Mouse (Mus musculus) neural tube, embryonic 11.5 days (tissue): ENCODE results near the gene Zpbp2. TPM values are rescaled to one million over a fixed set of nuclear protein-coding genes. Genes with fewer than 3 reads are reported as not detected.

Source experiments
- ATAC-seq: fragments of 200-750 bp; cut with Nextera tagmentation; 2 replicates; pipeline ENCODE4 v1.8.0; 2017; ENCODE audit warnings: moderate number of reproducible peaks, mild to moderate bottlenecking, moderate TSS enrichment, moderate library complexity; ENCODE audit not compliant: insufficient read depth, low FRiP score, low TSS enrichment
- DNase-seq: peaks from one replicate; pipeline ENCODE4 v3.0.0-alpha.2; 2015; ENCODE audit warnings: low spot score
- H3K27ac ChIP-seq: fragments of 300-500 bp; sonication (generic); 2 replicates; pipeline ENCODE4 v1.5.1; 2014; ENCODE audit warnings: low read depth, mild to moderate bottlenecking, low read length
- H3K27me3 ChIP-seq: fragments of 300-500 bp; sonication (generic); 2 replicates; pipeline ENCODE4 v1.6.1; 2014; ENCODE audit warnings: mild to moderate bottlenecking, low read length, mixed read lengths; ENCODE audit not compliant: control insufficient read depth, insufficient read depth
- H3K36me3 ChIP-seq: fragments of 300-500 bp; sonication (generic); 2 replicates; pipeline ENCODE4 v1.6.1; 2014; ENCODE audit warnings: mild to moderate bottlenecking, low read length, moderate library complexity, mixed read lengths; ENCODE audit not compliant: control insufficient read depth, insufficient read depth
- H3K4me1 ChIP-seq: fragments of 300-500 bp; sonication (generic); 2 replicates; pipeline ENCODE4 v1.6.1; 2014; ENCODE audit warnings: low read length, mixed read lengths; ENCODE audit not compliant: control insufficient read depth, insufficient read depth
- H3K4me2 ChIP-seq: fragments of 300-500 bp; sonication (generic); 2 replicates; pipeline ENCODE4 v1.6.1; 2014; ENCODE audit warnings: low read depth, mild to moderate bottlenecking, moderate library complexity
- H3K4me3 ChIP-seq: fragments of 300-500 bp; sonication (generic); 2 replicates; pipeline ENCODE4 v1.5.1; 2014; ENCODE audit warnings: low read depth, low read length
- H3K9ac ChIP-seq: fragments of 300-500 bp; sonication (generic); 2 replicates; pipeline ENCODE4 v1.6.1; 2014; ENCODE audit warnings: mild to moderate bottlenecking, low read length
- H3K9me3 ChIP-seq: fragments of 300-500 bp; sonication (generic); 2 replicates; pipeline ENCODE4 v1.6.1; 2016; ENCODE audit warnings: low read length; ENCODE audit not compliant: control insufficient read depth
- WGBS: fragments of 180-500 bp; shearing (Covaris S2); extraction: QIAGEN DNeasy Blood & Tissue Kit; methylation state at CpG from one replicate; pipeline ENCODE4 v1.1.7; 2014; 5-methylcytosine and 5-hydroxymethylcytosine counted together
- polyA plus RNA-seq: library from polyadenylated mRNA; unstranded; fragments of >200 nt; fragmentation: Nextera tagmentation; extraction: Ambion mirVana; gene quantifications from 2 replicates; pipeline ENCODE4 v1.2.1, GENCODE M21; 2014

Zpbp2 gene
- polyA plus RNA-seq, 1 experiment from 2014 or later: 0.16 TPM

DNA sequence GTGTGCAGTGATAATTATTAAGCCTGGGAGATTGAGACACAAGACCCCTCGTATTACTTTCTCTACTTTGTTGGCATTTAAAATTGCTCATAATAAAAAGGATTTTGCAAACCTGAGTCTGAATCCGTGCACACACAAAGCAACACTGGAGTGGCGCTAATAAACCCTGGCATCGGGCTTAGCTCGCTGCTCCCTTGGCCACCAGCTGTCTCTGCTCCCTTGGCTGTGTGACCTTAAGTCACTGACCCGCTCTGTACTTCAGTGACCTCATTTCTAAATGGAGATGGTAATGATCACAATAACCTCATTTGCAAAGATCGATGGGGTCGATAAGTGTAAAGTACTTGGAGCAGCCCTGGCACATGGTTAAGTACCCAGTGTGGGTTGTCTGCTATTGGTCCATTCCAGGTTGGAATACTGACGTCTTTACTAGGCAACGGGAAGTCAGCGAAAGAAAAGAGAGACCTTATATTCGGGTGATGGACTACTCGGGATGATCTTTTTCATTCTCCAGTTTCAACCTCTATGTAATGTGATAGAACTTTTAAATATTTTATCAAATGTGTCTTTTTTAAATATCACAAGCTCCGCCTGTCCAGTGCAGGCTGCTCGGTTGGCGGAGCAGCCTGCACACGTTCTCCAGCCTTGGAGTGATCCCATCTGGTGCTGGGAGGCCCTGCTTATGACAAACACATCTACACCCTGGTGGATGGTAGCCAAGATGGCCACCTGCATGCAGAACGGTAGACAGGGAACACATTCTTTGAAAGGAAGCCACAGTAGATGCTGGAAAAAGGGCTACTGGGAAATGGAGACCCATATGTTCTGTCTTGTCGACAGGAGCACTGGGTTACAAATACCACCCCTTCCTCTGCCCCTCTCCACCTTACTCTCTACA is 39.9 kb downstream of the Zpbp2 start:
- ATAC-seq (no peak), DNase-seq (no peak)
- Histone ChIP-seq H3K9me3 (no peaks in the 10 kb centered on the region), H3K4me2 (no peak overlapping the region), H3K4me1 (peaks cover 17% of the 10 kb centered on the region), H3K36me3 (no peaks in the 10 kb centered on the region), H3K4me3 (no peak overlapping the region), H3K27ac (no peak overlapping the region), H3K27me3 (no peaks in the 10 kb centered on the region), H3K9ac (no peak overlapping the region)
- WGBS: 77% methylated on average over 19 of the region's 19 CpGs

DNA sequence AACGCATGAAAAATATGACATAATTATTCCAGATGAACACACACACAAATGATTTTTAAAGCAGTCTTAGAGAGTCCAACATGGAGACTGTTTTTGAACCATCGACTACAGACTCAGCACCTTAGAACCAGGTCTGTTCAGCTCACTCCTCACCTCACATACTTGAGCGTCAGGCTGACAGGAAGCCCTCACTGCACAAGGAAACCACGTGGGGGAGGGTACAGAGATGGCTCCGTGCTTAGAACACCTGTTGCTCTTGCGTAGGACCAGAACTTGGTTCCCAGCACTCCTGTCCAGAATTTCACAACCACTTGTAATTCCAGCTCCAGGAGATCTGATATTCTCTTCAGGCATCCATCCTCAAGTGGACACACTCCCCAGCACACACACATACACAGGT is 44.1 kb downstream of the Zpbp2 start:
- no peaks in the 10 kb centered on the region for H3K4me1 ChIP-seq
- no peak for DNase-seq
- no peak overlapping the region for H3K9ac ChIP-seq
- H3K27ac ChIP-seq: no peak overlapping the region
- H3K36me3 ChIP-seq: no peaks in the 10 kb centered on the region
- peaks cover 7% of the 10 kb centered on the region; the same call in 1 of the 2 replicates for H3K27me3 ChIP-seq
- no peak for ATAC-seq
- H3K4me3 ChIP-seq: no peak overlapping the region
- 74% methylated on average over 6 of the region's 6 CpGs for WGBS
- no peak overlapping the region for H3K4me2 ChIP-seq
- no peaks in the 10 kb centered on the region for H3K9me3 ChIP-seq

DNA sequence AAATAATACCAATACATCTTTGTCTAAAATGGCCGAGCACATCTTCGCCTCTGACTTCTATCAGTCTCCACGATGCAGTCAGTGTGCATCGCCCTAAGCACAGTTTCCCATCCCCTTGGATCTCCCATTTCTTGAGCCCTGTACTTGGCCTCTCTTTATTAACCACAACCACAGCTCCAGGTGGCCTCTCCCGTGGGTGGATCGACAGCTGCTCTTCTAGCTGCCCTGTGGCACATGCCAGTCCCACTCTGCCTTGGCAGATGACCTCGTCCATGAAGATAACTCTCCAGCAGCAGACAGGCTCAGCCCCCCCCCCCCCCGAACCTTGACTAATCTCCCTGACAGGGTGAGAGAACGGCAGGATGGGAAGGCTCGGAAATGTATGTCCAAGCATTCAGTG is 44.6 kb downstream of the Zpbp2 start:
- Histone ChIP-seq H3K9me3 (no peaks in the 10 kb centered on the region), H3K9ac (no peak overlapping the region), H3K27me3 (peaks cover 7% of the 10 kb centered on the region; the same call in 1 of the 2 replicates), H3K27ac (no peak overlapping the region), H3K36me3 (no peaks in the 10 kb centered on the region), H3K4me1 (no peaks in the 10 kb centered on the region), H3K4me3 (no peak overlapping the region), H3K4me2 (no peak overlapping the region)
- 81% methylated on average over 10 of the region's 10 CpGs for WGBS
- DNase-seq (no peak), ATAC-seq (no peak)

DNA sequence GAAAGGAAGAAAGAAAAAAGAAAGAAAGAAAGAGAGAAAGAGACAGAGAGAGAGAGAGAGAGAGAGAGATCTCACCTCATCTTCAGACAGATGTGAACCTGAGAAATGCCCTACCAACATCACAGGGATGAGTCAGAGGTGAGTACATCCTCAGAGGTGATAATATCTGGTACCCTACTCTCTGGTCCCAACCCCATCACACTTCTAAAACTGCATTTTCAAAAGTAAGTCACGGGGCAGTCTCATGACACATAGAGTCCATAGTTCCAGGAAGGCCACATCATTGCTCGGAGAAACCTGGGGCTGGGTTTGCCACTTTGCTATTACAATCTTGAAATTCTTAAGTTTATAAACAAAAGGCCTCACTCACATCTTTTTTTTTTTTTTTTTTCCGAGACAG is 45.1 kb downstream of the Zpbp2 start:
- no peaks in the 10 kb centered on the region for H3K36me3 ChIP-seq
- WGBS: 74% methylated on average over 3 of the region's 3 CpGs
- no peak overlapping the region for H3K27ac ChIP-seq

DNA sequence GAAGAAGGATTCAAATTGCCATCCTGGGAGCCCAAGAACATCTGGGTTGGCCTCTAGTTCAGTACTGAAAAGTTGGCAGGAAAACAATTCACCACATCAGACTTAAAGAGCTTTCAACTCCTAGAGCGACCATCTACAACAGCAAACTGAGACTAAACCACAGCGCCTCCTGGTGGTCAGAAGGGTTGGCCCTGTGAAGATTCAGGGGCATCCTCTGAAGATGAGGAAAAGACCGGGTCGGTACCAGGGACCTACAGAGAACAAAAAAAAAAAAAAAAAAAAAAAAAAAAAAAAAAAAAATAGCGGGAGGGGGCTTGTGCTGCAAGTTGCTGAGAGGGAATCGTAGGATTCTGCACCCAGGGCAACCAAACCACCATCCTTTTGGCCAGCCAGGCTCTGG is 46.5 kb downstream of the Zpbp2 start:
- Histone ChIP-seq H3K36me3 (no peaks in the 10 kb centered on the region), H3K4me1 (peaks cover 2% of the 10 kb centered on the region; the same call in 1 of the 2 replicates), H3K9me3 (no peaks in the 10 kb centered on the region), H3K4me2 (no peak overlapping the region), H3K9ac (no peak overlapping the region), H3K27me3 (peaks cover 7% of the 10 kb centered on the region; the same call in 1 of the 2 replicates), H3K27ac (no peak overlapping the region), H3K4me3 (no peak overlapping the region)
- ATAC-seq: no peak
- 41% methylated on average over 6 of the region's 6 CpGs for WGBS
- peak; percentile 63 for DNase-seq

More for the DNA sequence above, 45.1 kb downstream of the Zpbp2 start:
- Histone ChIP-seq H3K27me3 (peaks cover 7% of the 10 kb centered on the region; the same call in 1 of the 2 replicates), H3K4me3 (no peak overlapping the region), H3K9ac (no peak overlapping the region), H3K4me2 (no peak overlapping the region), H3K4me1 (no peaks in the 10 kb centered on the region), H3K9me3 (no peaks in the 10 kb centered on the region)
- ATAC-seq (no peak), DNase-seq (no peak)

DNA sequence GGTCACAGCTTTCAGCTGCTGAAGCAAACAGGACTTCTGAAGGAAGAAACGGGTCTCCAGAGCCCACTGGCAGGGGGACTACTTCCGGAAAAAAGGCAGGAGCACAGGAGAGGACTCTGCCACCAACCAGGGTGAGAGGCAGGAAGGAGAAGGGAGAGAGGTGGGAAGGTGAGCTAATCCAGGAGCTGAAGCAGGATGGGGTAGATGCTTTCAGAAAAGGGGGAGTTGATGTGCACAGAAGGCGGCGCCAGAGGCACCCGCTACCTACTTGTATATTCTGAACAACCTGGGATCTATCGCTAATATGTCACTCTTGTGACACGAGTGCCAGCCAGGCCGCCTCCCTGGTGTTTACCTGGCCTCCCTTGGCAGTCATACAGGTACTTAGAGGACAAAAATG is 47.1 kb downstream of the Zpbp2 start, which contains the start of gene Lrrc3c:
Gene Lrrc3c (plus strand): TSS at position 301 of the 400 bp plus-strand sequence.
- Histone ChIP-seq H3K4me1 (peaks cover 2% of the 10 kb centered on the region; the same call in 1 of the 2 replicates), H3K9ac (no peak within 1 kb of the TSS), H3K27me3 (peaks cover 7% of the 10 kb centered on the region; the same call in 1 of the 2 replicates), H3K9me3 (no peaks in the 10 kb centered on the region), H3K36me3 (no peaks in the 10 kb centered on the region), H3K4me2 (no peak within 1 kb of the TSS), H3K4me3 (no peak within 1 kb of the TSS), H3K27ac (no peak within 1 kb of the TSS)
- ATAC-seq (no peak), DNase-seq (no peak)
- 84% methylated on average over 8 of the region's 8 CpGs for WGBS

DNA sequence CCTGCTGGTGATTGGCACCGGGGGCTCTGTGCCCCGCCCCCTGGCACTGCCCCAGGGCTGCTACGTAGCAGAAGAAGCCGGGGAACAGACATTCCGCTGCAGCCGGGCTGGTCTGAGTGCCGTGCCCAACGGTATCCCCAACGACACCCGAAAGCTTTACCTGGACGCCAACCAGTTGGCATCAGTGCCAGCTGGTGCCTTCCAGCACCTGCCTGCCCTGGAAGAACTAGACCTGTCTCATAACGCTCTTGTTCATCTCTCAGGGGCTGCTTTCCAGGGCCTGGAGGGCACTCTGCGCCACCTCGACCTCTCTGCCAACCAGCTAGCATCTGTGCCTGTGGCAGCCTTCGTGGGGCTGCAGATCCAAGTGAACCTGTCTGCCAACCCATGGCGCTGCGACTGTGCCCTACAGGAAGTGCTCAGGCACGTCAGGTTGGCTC is 48.0 kb downstream of the Zpbp2 start:
- Histone ChIP-seq H3K4me2 (no peak overlapping the region), H3K27me3 (peaks cover 7% of the 10 kb centered on the region; the same call in 1 of the 2 replicates), H3K36me3 (no peaks in the 10 kb centered on the region), H3K27ac (no peak overlapping the region), H3K4me1 (peaks cover 2% of the 10 kb centered on the region; the same call in 1 of the 2 replicates), H3K9me3 (no peaks in the 10 kb centered on the region), H3K4me3 (no peak overlapping the region), H3K9ac (no peak overlapping the region)
- ATAC-seq (no peak), DNase-seq (no peak)
- WGBS: 68% methylated on average over 18 of the region's 18 CpGs

DNA sequence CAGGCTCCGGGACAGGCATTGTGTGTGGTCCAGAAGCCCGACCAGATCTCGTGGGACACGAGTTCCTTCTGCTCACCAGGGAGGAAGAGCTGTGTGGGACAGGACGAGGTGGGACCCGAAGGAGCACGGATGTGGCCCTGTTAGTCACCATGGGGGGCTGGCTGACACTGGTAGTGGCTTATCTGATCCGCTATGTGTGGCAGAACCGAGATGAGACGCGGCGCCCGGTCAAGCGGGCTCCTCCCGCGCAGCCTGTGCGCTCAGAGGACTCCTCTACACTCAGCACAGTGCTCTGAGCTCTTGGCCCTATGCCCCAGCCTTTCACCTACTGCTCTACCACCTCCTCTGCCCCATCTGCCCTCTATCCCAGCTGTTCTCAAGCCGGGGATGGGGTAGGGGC is 48.4 kb downstream of the Zpbp2 start:
- no peaks in the 10 kb centered on the region for H3K36me3 ChIP-seq
- no peak for DNase-seq
- WGBS: 44% methylated on average over 18 of the region's 18 CpGs
- H3K9me3 ChIP-seq: no peaks in the 10 kb centered on the region
- no peak overlapping the region for H3K4me2 ChIP-seq
- H3K27ac ChIP-seq: no peak overlapping the region
- no peak overlapping the region for H3K9ac ChIP-seq
- H3K27me3 ChIP-seq: peaks cover 7% of the 10 kb centered on the region; the same call in 1 of the 2 replicates
- H3K4me1 ChIP-seq: peaks cover 2% of the 10 kb centered on the region; the same call in 1 of the 2 replicates
- H3K4me3 ChIP-seq: no peak overlapping the region
- no peak for ATAC-seq
